Mouse (Mus musculus): ENCODE data around the gene Epb41l4b. TPM values are rescaled to one million over a fixed set of nuclear protein-coding genes. Genes with fewer than 3 reads are reported as not detected.

Epb41l4b gene
- total RNA-seq (2021): 1 to 10 TPM; 1.9 to 2.2 TPM
- long read RNA-seq, experiment 1, partial matches to known transcripts: 0 of 2 reads
- long read RNA-seq, experiment 1, other reads (novel, unspliced or antisense): 0 of 2 reads
- long read RNA-seq, experiment 2, partial matches to known transcripts: 0 of 1 reads
- long read RNA-seq, experiment 2, other reads (novel, unspliced or antisense): 1 of 1 reads

GRCm38 (mm10) chr4:57143026-57143937 lies at the start of gene Epb41l4b:
TSS of gene Epb41l4b (minus strand) at chr4:57143437.
- intact Hi-C loops (cut with DNase I): loop anchor here (2.0 to 5.0 kb wide), 2 partner anchors 78 to 126 kb away; no protein-coding TSS in a partner anchor
- DNase-seq: peak; percentile 55 to 67

GRCm38 (mm10) chr4:57191543-57192283 lies 48.5 kb upstream of the Epb41l4b start:
- intact Hi-C loops (cut with DNase I): no loop called here
- no peak for DNase-seq

- DNase-seq: no peak
- intact Hi-C loops (cut with DNase I): no loop called here
Measured at GRCm38 (mm10) chr4:57189881-57190280, 46.6 kb upstream of the Epb41l4b start.

- intact Hi-C loops (cut with DNase I): no loop called here
- no peak for DNase-seq
Measured at GRCm38 (mm10) chr4:57186035-57186434, 42.8 kb upstream of the Epb41l4b start.

GRCm38 (mm10) chr4:57185462-57185861 lies 42.2 kb upstream of the Epb41l4b start:
- no peak for DNase-seq
- intact Hi-C loops (cut with DNase I): no loop called here

- intact Hi-C loops (cut with DNase I): no loop called here
- DNase-seq: peak; percentile 66 to 75
Measured at GRCm38 (mm10) chr4:57183493-57183892, 40.3 kb upstream of the Epb41l4b start.

GRCm38 (mm10) chr4:57181538-57181937 lies 38.3 kb upstream of the Epb41l4b start:
- intact Hi-C loops (cut with DNase I): no loop called here
- no peak for DNase-seq

GRCm38 (mm10) chr4:57178881-57179280 lies 35.6 kb upstream of the Epb41l4b start:
- intact Hi-C loops (cut with DNase I): no loop called here
- DNase-seq: no peak

- no peak for DNase-seq
- intact Hi-C loops (cut with DNase I): no loop called here
Measured at GRCm38 (mm10) chr4:57175329-57175728, 32.1 kb upstream of the Epb41l4b start.

- no peak for DNase-seq
- intact Hi-C loops (cut with DNase I): no loop called here
Measured at GRCm38 (mm10) chr4:57172861-57173260, 29.6 kb upstream of the Epb41l4b start.

- intact Hi-C loops (cut with DNase I): no loop called here
- no peak for DNase-seq
Measured at GRCm38 (mm10) chr4:57171817-57172216, 28.6 kb upstream of the Epb41l4b start.

- DNase-seq: no peak
- intact Hi-C loops (cut with DNase I): no loop called here
Measured at GRCm38 (mm10) chr4:57168680-57169079, 25.4 kb upstream of the Epb41l4b start.

- no peak for DNase-seq
- intact Hi-C loops (cut with DNase I): no loop called here
Measured at GRCm38 (mm10) chr4:57168277-57168676, 25.0 kb upstream of the Epb41l4b start.

GRCm38 (mm10) chr4:57166922-57167870 lies 24.0 kb upstream of the Epb41l4b start:
- intact Hi-C loops (cut with DNase I): no loop called here

GRCm38 (mm10) chr4:57165654-57166053 lies 22.4 kb upstream of the Epb41l4b start:
- no peak for DNase-seq

More at GRCm38 (mm10) chr4:57166922-57167870, 24.0 kb upstream of the Epb41l4b start:
- no peak for DNase-seq

GRCm38 (mm10) chr4:57164578-57165210 lies 21.5 kb upstream of the Epb41l4b start:
- intact Hi-C loops (cut with DNase I): no loop called here
- no peak for DNase-seq

More at GRCm38 (mm10) chr4:57165654-57166053, 22.4 kb upstream of the Epb41l4b start:
- intact Hi-C loops (cut with DNase I): no loop called here

GRCm38 (mm10) chr4:57162789-57163722 lies 19.8 kb upstream of the Epb41l4b start:
- intact Hi-C loops (cut with DNase I): no loop called here
- no peak for DNase-seq

GRCm38 (mm10) chr4:57160571-57160970 lies 17.3 kb upstream of the Epb41l4b start:
- intact Hi-C loops (cut with DNase I): no loop called here
- DNase-seq: no peak
